Mouse (Mus musculus) megakaryocyte, embryonic 14.5 days (primary cell): ENCODE data around the gene Ddx42.
"Not testable (repeated sequence)": the region's sequence is repeated elsewhere in the genome, so short reads cannot be mapped to it uniquely, and the experiment has no call there.

Experiments used
- FLI1 ChIP-seq: IDR thresholded peaks from 2 replicates; pipeline ENCODE4 v1.6.1; 2012; ENCODE audit warnings: low read length, inconsistent platforms, mixed read lengths
- GATA1 ChIP-seq: IDR thresholded peaks from 3 replicates; pipeline ENCODE4 v1.6.1; 2012; ENCODE audit warnings: mixed read lengths, low read length, inconsistent platforms, borderline replicate concordance

GRCm38 (mm10) chr11:106199997-106200396 is 16.7 kb upstream of the Ddx42 start:
- not testable (repeated sequence) for TF ChIP-seq GATA1, FLI1
